Mouse (Mus musculus): ENCODE results near the gene Elp6.

GRCm38 (mm10) chr9:110314706-110315105 lies 9.7 kb downstream of the Elp6 start:
- no peak for TF ChIP-seq CTCF (IDR thresholded peaks at IDR 0.05; ENCODE audit: low read depth)
- no peak for TF ChIP-seq EP300 (IDR thresholded peaks at IDR 0.05; ENCODE audit: low read depth)

All from liver, postnatal 0 days (tissue).